Mouse (Mus musculus) CD4-positive naive resting alpha-beta T cell, adult 57 days (primary cell): Measurements from ENCODE around the gene Bmp7. TPM values are rescaled to one million over a fixed set of nuclear protein-coding genes. Genes with fewer than 3 reads are reported as not detected.

Experiments used
- total RNA-seq: library from RNA; stranded (reverse); gene quantifications from one replicate; pipeline ENCODE4 v1.2.4, GENCODE M21; 2023

The Bmp7 gene
- total RNA-seq, result 1.7 TPM

GRCm38 (mm10) chr2:172940003-172940798, at the start of gene Bmp7:
TSS of gene Bmp7 (minus strand) at chr2:172940321.

DNA sequence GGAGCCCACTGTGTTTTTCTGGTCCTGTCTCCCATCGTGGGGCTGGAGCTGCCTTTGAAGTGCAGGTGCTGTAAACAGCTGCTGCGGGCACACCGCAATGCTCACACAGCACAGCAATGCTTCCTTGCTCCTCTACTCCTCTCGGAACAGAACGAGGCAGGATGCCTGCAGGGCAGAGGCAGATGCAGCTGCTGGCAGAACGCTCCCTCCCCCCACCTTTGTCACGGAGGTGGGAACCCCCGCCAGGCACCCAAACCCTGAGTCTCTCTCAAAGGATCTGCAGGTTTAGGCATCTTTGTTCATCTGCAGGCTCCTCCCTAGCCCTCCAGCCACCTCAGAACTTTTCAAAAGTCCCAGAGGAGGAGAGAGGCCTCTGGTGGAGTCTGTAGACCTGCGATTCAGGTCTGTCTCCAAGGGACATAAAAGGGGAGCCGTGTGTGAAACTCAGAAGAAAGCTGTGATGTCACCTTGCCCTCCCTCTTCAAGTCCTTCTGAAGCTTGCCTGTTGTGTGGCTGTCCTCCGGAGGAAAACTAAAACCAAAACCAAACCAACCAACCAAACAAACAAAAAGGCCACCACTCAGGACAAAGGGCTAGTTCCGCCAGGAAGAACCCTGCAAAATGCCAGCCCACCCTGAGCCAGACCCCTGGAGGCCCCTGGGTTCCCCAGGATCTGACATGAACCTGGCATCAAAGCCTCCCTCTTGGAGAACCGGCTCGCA, 37.4 kb upstream of the Bmp7 start, which contains the start of gene Spo11:
Spo11 (plus strand) TSS at position 292 of the 722 bp plus-strand sequence.

Other genes with a start within 250 kb of the Bmp7 start
- gene Spo11, start 37.4 kb upstream of the Bmp7 start, total RNA-seq, result 2.0 TPM
- 104 TPM for gene Rae1, start 59.8 kb upstream of the Bmp7 start, total RNA-seq
- 313 TPM for gene Rbm38, start 80.2 kb upstream of the Bmp7 start, total RNA-seq
- not detected for gene Ctcfl, start 179.2 kb upstream of the Bmp7 start, total RNA-seq
- not detected for gene Pck1, start 212.7 kb upstream of the Bmp7 start, total RNA-seq